Mouse (Mus musculus): ENCODE data around the gene Snx9. TPM values are rescaled to one million over a fixed set of nuclear protein-coding genes. Genes with fewer than 3 reads are reported as not detected.

Gene Snx9
- polyA plus RNA-seq, 1 experiment from 2014 or later, result 31.3 TPM

DNA sequence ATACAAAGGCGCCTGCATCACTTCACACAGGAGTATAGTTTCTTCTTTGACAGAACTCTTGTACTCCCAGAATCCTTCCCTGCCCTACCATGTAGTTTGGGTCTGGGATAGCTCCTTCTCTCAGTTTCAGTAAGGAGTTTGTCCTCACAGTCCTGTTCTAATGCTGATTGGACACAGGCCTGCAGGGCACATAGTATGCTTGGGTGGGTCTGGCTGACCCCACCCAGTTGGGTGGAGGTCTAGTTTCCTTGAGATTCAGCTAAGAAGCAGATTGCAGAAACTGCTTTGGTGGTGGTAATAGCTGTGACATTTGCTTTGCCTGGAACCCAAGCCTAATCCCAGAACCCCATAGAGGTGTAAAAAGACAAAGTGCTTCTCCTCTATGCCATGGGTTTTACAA lies 33.4 kb downstream of the Snx9 start:
- H3K27me3 ChIP-seq (ENCODE audit: control insufficient read depth, insufficient read depth, low read length), result no peaks in the 10 kb centered on the region
- 92% methylated on average over 1 of the region's 1 CpGs for WGBS
- peaks cover 7% of the 10 kb centered on the region for H3K4me1 ChIP-seq (ENCODE audit: control insufficient read depth, insufficient read depth, low read length)
- no peak for ATAC-seq (ENCODE audit: insufficient read depth, low FRiP score)
- no peak overlapping the region for H3K9ac ChIP-seq (ENCODE audit: low read length)
- H3K36me3 ChIP-seq (ENCODE audit: control insufficient read depth, insufficient read depth, low read length), result no peaks in the 10 kb centered on the region
- H3K4me3 ChIP-seq (replicated peaks; ENCODE audit: low read length), result no peak overlapping the region
- H3K4me2 ChIP-seq (ENCODE audit: low read depth, low read length), result no peak overlapping the region
- H3K9me3 ChIP-seq (replicated peaks; ENCODE audit: control insufficient read depth, low read length), result no peaks in the 10 kb centered on the region
- H3K27ac ChIP-seq (ENCODE audit: low read length), result peak overlapping the region; percentile 9

- Histone ChIP-seq H3K4me1 (ENCODE audit: control insufficient read depth, insufficient read depth, low read length) (peaks cover 4% of the 10 kb centered on the region; the same call in 1 of the 2 replicates), H3K27ac (ENCODE audit: low read length) (no peak overlapping the region), H3K4me3 (replicated peaks; ENCODE audit: low read length) (no peak overlapping the region), H3K9ac (ENCODE audit: low read length) (no peak overlapping the region), H3K36me3 (ENCODE audit: control insufficient read depth, insufficient read depth, low read length) (no peaks in the 10 kb centered on the region), H3K9me3 (replicated peaks; ENCODE audit: control insufficient read depth, low read length) (no peaks in the 10 kb centered on the region), H3K27me3 (ENCODE audit: control insufficient read depth, insufficient read depth, low read length) (no peaks in the 10 kb centered on the region), H3K4me2 (ENCODE audit: low read depth, low read length) (no peak overlapping the region)
- WGBS, result 79% methylated on average over 10 of the region's 10 CpGs
- no peak for ATAC-seq (ENCODE audit: insufficient read depth, low FRiP score)
These were observed 36.6 kb downstream of the Snx9 start for GRCm38 (mm10) chr17:5877611-5878157.

GRCm38 (mm10) chr17:5878878-5879277 lies 37.7 kb downstream of the Snx9 start:
- Histone ChIP-seq H3K4me3 (replicated peaks; ENCODE audit: low read length) (no peak overlapping the region), H3K4me2 (ENCODE audit: low read depth, low read length) (no peak overlapping the region), H3K4me1 (ENCODE audit: control insufficient read depth, insufficient read depth, low read length) (peaks cover 4% of the 10 kb centered on the region; the same call in 1 of the 2 replicates), H3K9me3 (replicated peaks; ENCODE audit: control insufficient read depth, low read length) (no peaks in the 10 kb centered on the region), H3K9ac (ENCODE audit: low read length) (no peak overlapping the region), H3K27me3 (ENCODE audit: control insufficient read depth, insufficient read depth, low read length) (no peaks in the 10 kb centered on the region), H3K36me3 (ENCODE audit: control insufficient read depth, insufficient read depth, low read length) (no peaks in the 10 kb centered on the region), H3K27ac (ENCODE audit: low read length) (no peak overlapping the region)
- 81% methylated on average over 4 of the region's 4 CpGs for WGBS
- ATAC-seq (ENCODE audit: insufficient read depth, low FRiP score), result no peak

GRCm38 (mm10) chr17:5885474-5885873 lies 44.3 kb downstream of the Snx9 start:
- H3K4me2 ChIP-seq (ENCODE audit: low read depth, low read length), result no peak overlapping the region
- no peak overlapping the region for H3K4me3 ChIP-seq (replicated peaks; ENCODE audit: low read length)
- H3K9me3 ChIP-seq (replicated peaks; ENCODE audit: control insufficient read depth, low read length), result no peaks in the 10 kb centered on the region
- 0 out of 2 replicates have a peak, but pooled peaks have one; percentile 60 for ATAC-seq (ENCODE audit: insufficient read depth, low FRiP score)
- 22% methylated on average over 8 of the region's 8 CpGs for WGBS
- H3K4me1 ChIP-seq (ENCODE audit: control insufficient read depth, insufficient read depth, low read length), result peaks cover 9% of the 10 kb centered on the region
- H3K9ac ChIP-seq (ENCODE audit: low read length), result no peak overlapping the region; the same call in 1 of the 2 replicates
- H3K36me3 ChIP-seq (ENCODE audit: control insufficient read depth, insufficient read depth, low read length), result 0 out of 2 replicates have a peak, but pooled peaks cover 6% of the 10 kb centered on the region
- H3K27me3 ChIP-seq (ENCODE audit: control insufficient read depth, insufficient read depth, low read length), result no peaks in the 10 kb centered on the region
- H3K27ac ChIP-seq (ENCODE audit: low read length), result peak overlapping the region; percentile 64; the same call in 1 of the 2 replicates

GRCm38 (mm10) chr17:5886181-5886810 lies 45.2 kb downstream of the Snx9 start:
- Histone ChIP-seq H3K9me3 (replicated peaks; ENCODE audit: control insufficient read depth, low read length) (no peaks in the 10 kb centered on the region), H3K9ac (ENCODE audit: low read length) (0 out of 2 replicates have a peak overlapping the region, but pooled peaks have one; percentile 39), H3K36me3 (ENCODE audit: control insufficient read depth, insufficient read depth, low read length) (0 out of 2 replicates have a peak, but pooled peaks cover 9% of the 10 kb centered on the region), H3K27me3 (ENCODE audit: control insufficient read depth, insufficient read depth, low read length) (no peaks in the 10 kb centered on the region), H3K27ac (ENCODE audit: low read length) (peak overlapping the region; percentile 14; the same call in 1 of the 2 replicates), H3K4me2 (ENCODE audit: low read depth, low read length) (no peak overlapping the region), H3K4me3 (replicated peaks; ENCODE audit: low read length) (no peak overlapping the region), H3K4me1 (ENCODE audit: control insufficient read depth, insufficient read depth, low read length) (peaks cover 10% of the 10 kb centered on the region)
- WGBS, result 78% methylated on average over 6 of the region's 6 CpGs
- ATAC-seq (ENCODE audit: insufficient read depth, low FRiP score), result no peak

- peaks cover 10% of the 10 kb centered on the region for H3K4me1 ChIP-seq (ENCODE audit: control insufficient read depth, insufficient read depth, low read length)
- WGBS, result 62% methylated on average over 20 of the region's 20 CpGs
- H3K27ac ChIP-seq (ENCODE audit: low read length), result no peak overlapping the region; the same call in 1 of the 2 replicates
- no peaks in the 10 kb centered on the region for H3K27me3 ChIP-seq (ENCODE audit: control insufficient read depth, insufficient read depth, low read length)
- no peak overlapping the region for H3K9ac ChIP-seq (ENCODE audit: low read length)
- no peak overlapping the region for H3K4me2 ChIP-seq (ENCODE audit: low read depth, low read length)
- H3K9me3 ChIP-seq (replicated peaks; ENCODE audit: control insufficient read depth, low read length), result no peaks in the 10 kb centered on the region
- H3K4me3 ChIP-seq (replicated peaks; ENCODE audit: low read length), result no peak overlapping the region
- 0 out of 2 replicates have a peak, but pooled peaks cover 9% of the 10 kb centered on the region for H3K36me3 ChIP-seq (ENCODE audit: control insufficient read depth, insufficient read depth, low read length)
- no peak for ATAC-seq (ENCODE audit: insufficient read depth, low FRiP score)
These were observed 46.0 kb downstream of the Snx9 start for GRCm38 (mm10) chr17:5886943-5887800.

DNA sequence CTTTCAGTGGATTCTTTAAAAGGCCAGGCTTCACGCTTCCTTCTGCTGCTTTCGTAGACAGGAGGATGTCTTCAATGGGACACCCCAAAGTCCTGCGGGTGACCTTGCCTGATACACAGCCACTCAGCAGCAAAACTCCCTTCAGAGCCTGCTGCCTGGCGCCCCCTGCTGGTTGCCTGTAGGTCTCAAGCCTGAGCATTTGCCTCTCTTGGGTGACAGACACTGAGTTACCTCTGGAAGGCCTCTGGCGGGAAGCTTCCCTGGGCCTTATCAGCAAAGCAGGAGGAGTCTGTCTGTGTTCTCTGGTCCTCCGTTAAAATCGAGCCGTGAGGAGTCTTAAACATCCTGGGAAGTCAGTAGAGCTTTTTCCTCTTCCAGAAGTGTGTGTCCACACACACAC lies 49.3 kb downstream of the Snx9 start:
- Histone ChIP-seq H3K4me3 (replicated peaks; ENCODE audit: low read length) (no peak overlapping the region), H3K9me3 (replicated peaks; ENCODE audit: control insufficient read depth, low read length) (no peaks in the 10 kb centered on the region), H3K4me2 (ENCODE audit: low read depth, low read length) (no peak overlapping the region), H3K27ac (ENCODE audit: low read length) (no peak overlapping the region), H3K4me1 (ENCODE audit: control insufficient read depth, insufficient read depth, low read length) (peaks cover 17% of the 10 kb centered on the region; the same call in 1 of the 2 replicates), H3K36me3 (ENCODE audit: control insufficient read depth, insufficient read depth, low read length) (0 out of 2 replicates have a peak, but pooled peaks cover 9% of the 10 kb centered on the region), H3K27me3 (ENCODE audit: control insufficient read depth, insufficient read depth, low read length) (no peaks in the 10 kb centered on the region), H3K9ac (ENCODE audit: low read length) (no peak overlapping the region)
- no peak for ATAC-seq (ENCODE audit: insufficient read depth, low FRiP score)
- 38% methylated on average over 8 of the region's 8 CpGs for WGBS

DNA sequence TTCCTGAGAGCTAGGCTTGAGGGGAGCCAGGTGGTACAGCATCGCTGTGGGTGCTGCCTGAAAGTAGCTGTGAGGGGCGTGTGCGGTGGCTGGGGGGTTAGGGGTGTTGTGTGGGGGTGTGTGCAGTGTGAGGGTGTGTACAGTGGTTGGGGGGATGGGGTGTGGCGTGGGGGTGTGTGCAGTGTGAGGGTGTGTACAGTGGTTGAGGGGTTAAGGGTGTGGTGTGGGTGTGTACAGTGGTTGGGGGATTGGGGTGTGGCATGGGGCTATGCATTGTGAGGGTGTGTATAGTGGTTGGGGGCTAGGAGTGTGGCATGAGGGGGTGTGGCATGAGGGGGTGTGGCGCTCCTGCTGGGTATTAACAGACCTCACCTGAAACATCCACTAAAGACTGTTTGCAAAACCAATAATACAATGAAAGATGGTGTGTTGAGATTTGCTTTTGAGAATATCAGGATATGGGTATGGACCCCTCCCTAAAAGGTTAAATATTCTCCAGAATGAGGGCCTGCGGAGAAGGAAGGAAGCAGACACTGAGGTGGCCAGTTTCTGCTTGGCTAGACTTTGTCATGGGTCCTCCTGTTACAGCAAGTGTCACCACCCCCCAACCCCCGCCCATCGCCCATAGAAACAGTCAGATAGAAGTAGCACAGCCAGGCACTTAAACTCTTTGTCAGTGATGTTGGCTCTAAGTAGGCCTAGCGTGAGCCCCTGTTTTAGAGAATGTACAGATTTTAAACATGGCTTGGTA lies 51.0 kb downstream of the Snx9 start:
- WGBS, result 66% methylated on average over 9 of the region's 9 CpGs
- Histone ChIP-seq H3K4me2 (ENCODE audit: low read depth, low read length) (no peak overlapping the region), H3K4me3 (replicated peaks; ENCODE audit: low read length) (no peak overlapping the region), H3K9ac (ENCODE audit: low read length) (no peak overlapping the region), H3K27ac (ENCODE audit: low read length) (peak overlapping the region; percentile 95), H3K9me3 (replicated peaks; ENCODE audit: control insufficient read depth, low read length) (no peaks in the 10 kb centered on the region), H3K36me3 (ENCODE audit: control insufficient read depth, insufficient read depth, low read length) (0 out of 2 replicates have a peak, but pooled peaks cover 9% of the 10 kb centered on the region), H3K4me1 (ENCODE audit: control insufficient read depth, insufficient read depth, low read length) (peaks cover 16% of the 10 kb centered on the region; the same call in 1 of the 2 replicates), H3K27me3 (ENCODE audit: control insufficient read depth, insufficient read depth, low read length) (no peaks in the 10 kb centered on the region)
- peak; percentile 71 for ATAC-seq (ENCODE audit: insufficient read depth, low FRiP score)

Data from stomach, embryonic 16.5 days (tissue).